Mouse (Mus musculus) common myeloid progenitor, adult 5-6 weeks (primary cell): ENCODE results near the gene Olfr904. TPM values are rescaled to one million over a fixed set of nuclear protein-coding genes. Genes with fewer than 3 reads are reported as not detected.
"Not testable (repeated sequence)": the region's sequence is repeated elsewhere in the genome, so short reads cannot be mapped to it uniquely, and the experiment has no call there.

Experiments used
- ATAC-seq: replicated peaks from 2 replicates; pipeline ENCODE4 v1.8.0; 2016; ENCODE audit warnings: low read depth, mild to moderate bottlenecking, moderate TSS enrichment, inconsistent platforms; ENCODE audit not compliant: poor library complexity, severe bottlenecking
- total RNA-seq: library from RNA; stranded (forward); fragments of 200-1000, 187-1606 nt; gene quantifications from 2 replicates; pipeline ENCODE4 v1.2.3, GENCODE M21; 2017

Olfr904 gene
- total RNA-seq, result not detected in 2 replicates

GRCm38 (mm10) chr9:38462844-38463243, at the start of gene Olfr904:
TSS of gene Olfr904 (plus strand) at chr9:38463144.
- no peak for ATAC-seq

- ATAC-seq, result not testable (repeated sequence)
Measured at GRCm38 (mm10) chr9:38413502-38413901, 49.4 kb upstream of the Olfr904 start.

- no peak for ATAC-seq
Measured at GRCm38 (mm10) chr9:38423801-38424200, 39.1 kb upstream of the Olfr904 start.

- no peak for ATAC-seq
Measured at GRCm38 (mm10) chr9:38427026-38427425, 35.9 kb upstream of the Olfr904 start.

- no peak for ATAC-seq
Measured at GRCm38 (mm10) chr9:38429155-38429554, 33.8 kb upstream of the Olfr904 start, which contains the start of gene Olfr901. TSS of gene Olfr901 (plus strand) at chr9:38429455.

- ATAC-seq, result no peak
Measured at GRCm38 (mm10) chr9:38447352-38447751, 15.6 kb upstream of the Olfr904 start, which contains the start of gene Olfr902. TSS of gene Olfr902 (plus strand) at chr9:38447652.

- no peak for ATAC-seq
Measured at GRCm38 (mm10) chr9:38470807-38471206, 7.9 kb downstream of the Olfr904 start, which contains the start of gene Olfr905. TSS of gene Olfr905 (plus strand) at chr9:38471107.

- ATAC-seq, result no peak
Measured at GRCm38 (mm10) chr9:38486785-38487184, 23.8 kb downstream of the Olfr904 start, which contains the start of gene Olfr906. TSS of gene Olfr906 (plus strand) at chr9:38487085.

- no peak for ATAC-seq
Measured at GRCm38 (mm10) chr9:38495501-38495900, 32.6 kb downstream of the Olfr904 start, which contains the start of gene Olfr907. TSS of gene Olfr907 (plus strand) at chr9:38495801.

GRCm38 (mm10) chr9:38512353-38512752, 49.4 kb downstream of the Olfr904 start:
- ATAC-seq, result no peak

Other genes with a start within 250 kb of the Olfr904 start
- not detected in 2 replicates for gene Olfr894, start 245.1 kb upstream of the Olfr904 start, total RNA-seq
- gene Olfr143, start 210.4 kb upstream of the Olfr904 start, total RNA-seq, result not detected in 2 replicates
- gene Olfr895, start 195.3 kb upstream of the Olfr904 start, total RNA-seq, result not detected in 2 replicates
- gene Olfr896-ps1, start 172.0 kb upstream of the Olfr904 start, total RNA-seq, result not detected in 2 replicates
- not detected in 2 replicates for gene Olfr25, start 134.1 kb upstream of the Olfr904 start, total RNA-seq
- not detected in 2 replicates for gene Olfr898, start 114.7 kb upstream of the Olfr904 start, total RNA-seq
- gene Olfr250, start 96.2 kb upstream of the Olfr904 start, total RNA-seq, result not detected in 2 replicates
- not detected in 2 replicates for gene Olfr251, start 86.1 kb upstream of the Olfr904 start, total RNA-seq
- gene Olfr147, start 61.4 kb upstream of the Olfr904 start, total RNA-seq, result not detected in 2 replicates
- gene Olfr901, start 33.7 kb upstream of the Olfr904 start, total RNA-seq, result not detected in 2 replicates
- gene Olfr902, start 15.5 kb upstream of the Olfr904 start, total RNA-seq, result not detected in 2 replicates
- gene Olfr905, start 8.0 kb downstream of the Olfr904 start, total RNA-seq, result not detected in 2 replicates
- gene Olfr906, start 23.9 kb downstream of the Olfr904 start, total RNA-seq, result not detected in 2 replicates
- gene Olfr907, start 32.7 kb downstream of the Olfr904 start, total RNA-seq, result not detected in 2 replicates
- gene Olfr911-ps1, start 58.4 kb downstream of the Olfr904 start, total RNA-seq, result not detected in 2 replicates
- gene Olfr910, start 74.7 kb downstream of the Olfr904 start, total RNA-seq, result not detected in 2 replicates
- gene Olfr912, start 117.0 kb downstream of the Olfr904 start, total RNA-seq, result not detected in 2 replicates
- not detected in 2 replicates for gene Olfr913, start 129.6 kb downstream of the Olfr904 start, total RNA-seq
- gene Olfr914, start 142.0 kb downstream of the Olfr904 start, total RNA-seq, result not detected in 2 replicates
- not detected in 2 replicates for gene Olfr916, start 196.7 kb downstream of the Olfr904 start, total RNA-seq
- gene Olfr917, start 202.7 kb downstream of the Olfr904 start, total RNA-seq, result not detected in 2 replicates
- gene Olfr918, start 211.5 kb downstream of the Olfr904 start, total RNA-seq, result not detected in 2 replicates
- gene Olfr919, start 240.5 kb downstream of the Olfr904 start, total RNA-seq, result not detected in 2 replicates